Mouse (Mus musculus) heart, embryonic 10.5 days (tissue): ENCODE results near the gene Cd36. TPM values are rescaled to one million over a fixed set of nuclear protein-coding genes. Genes with fewer than 3 reads are reported as not detected.
"Not testable (repeated sequence)": the region's sequence is repeated elsewhere in the genome, so short reads cannot be mapped to it uniquely, and the experiment has no call there.

Experiments used
- DNase-seq: peaks from one replicate; pipeline ENCODE4 v3.0.0-alpha.2; 2017; ENCODE audit warnings: low spot score
- H3K27ac ChIP-seq: fragments of 300-500 bp; sonication (generic); 2 replicates; pipeline ENCODE4 v1.5.1; 2016; ENCODE audit warnings: mild to moderate bottlenecking
- H3K27me3 ChIP-seq: fragments of 300-500 bp; sonication (generic); 2 replicates; pipeline ENCODE4 v1.6.1; 2016; ENCODE audit warnings: mild to moderate bottlenecking; ENCODE audit not compliant: poor library complexity, insufficient read depth, severe bottlenecking
- H3K36me3 ChIP-seq: fragments of 300-500 bp; sonication (generic); 2 replicates; pipeline ENCODE4 v1.6.1; 2016; ENCODE audit warnings: mild to moderate bottlenecking, moderate library complexity
- H3K4me1 ChIP-seq: fragments of 300-500 bp; sonication (generic); 2 replicates; pipeline ENCODE4 v1.6.1; 2016; ENCODE audit warnings: mild to moderate bottlenecking
- H3K4me3 ChIP-seq: fragments of 300-500 bp; sonication (generic); 2 replicates; pipeline ENCODE4 v1.5.1; 2016; ENCODE audit warnings: mild to moderate bottlenecking, moderate library complexity
- H3K9me3 ChIP-seq: fragments of 300-500 bp; sonication (generic); 2 replicates; pipeline ENCODE4 v1.6.1; 2016; ENCODE audit warnings: mild to moderate bottlenecking, moderate library complexity
- WGBS: fragments of 180-500 bp; shearing (Covaris S2); methylation state at CpG from one replicate; pipeline ENCODE4 v1.1.7; 2016; 5-methylcytosine and 5-hydroxymethylcytosine counted together
- polyA plus RNA-seq: library from polyadenylated mRNA; unstranded; fragments of >200 nt; fragmentation: Nextera tagmentation; extraction: Ambion mirVana; gene quantifications from 2 replicates; pipeline ENCODE4 v1.2.1, GENCODE M21; 2016

Cd36 gene
- 19.3 and 33.8 TPM in 2 replicates for polyA plus RNA-seq

DNA sequence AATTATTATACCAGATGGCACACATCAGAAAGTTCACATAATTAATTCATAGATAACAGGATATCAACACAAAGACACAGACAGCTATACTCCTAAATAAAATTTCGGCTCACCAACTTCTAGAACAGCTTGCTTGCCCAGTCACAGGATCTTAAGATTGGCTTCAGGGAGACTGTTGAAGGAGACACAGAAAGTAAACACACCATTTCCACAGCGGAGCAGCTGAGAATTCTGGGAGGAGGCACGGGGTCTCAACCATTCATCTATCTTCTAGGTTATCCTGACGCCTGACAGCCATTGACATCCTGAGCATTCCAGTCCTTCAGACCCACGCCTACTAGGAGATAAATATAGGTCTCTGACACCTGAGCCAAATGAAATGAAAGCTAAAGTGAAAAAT is at the start of gene Cd36:
Gene Cd36, minus strand, starts transcription at position 204 of the 400 bp plus-strand sequence.
- DNase-seq, result no peak
- Histone ChIP-seq H3K36me3 (no peaks in the 10 kb centered on the region), H3K4me1 (peaks cover 12% of the 10 kb centered on the region; the same call in 1 of the 2 replicates), H3K27me3 (no peaks in the 10 kb centered on the region), H3K27ac (peak within 1 kb of the TSS; percentile 64), H3K4me3 (peak within 1 kb of the TSS; percentile 45), H3K9me3 (no peaks in the 10 kb centered on the region)
- 15% methylated on average over 5 of the region's 5 CpGs for WGBS

DNA sequence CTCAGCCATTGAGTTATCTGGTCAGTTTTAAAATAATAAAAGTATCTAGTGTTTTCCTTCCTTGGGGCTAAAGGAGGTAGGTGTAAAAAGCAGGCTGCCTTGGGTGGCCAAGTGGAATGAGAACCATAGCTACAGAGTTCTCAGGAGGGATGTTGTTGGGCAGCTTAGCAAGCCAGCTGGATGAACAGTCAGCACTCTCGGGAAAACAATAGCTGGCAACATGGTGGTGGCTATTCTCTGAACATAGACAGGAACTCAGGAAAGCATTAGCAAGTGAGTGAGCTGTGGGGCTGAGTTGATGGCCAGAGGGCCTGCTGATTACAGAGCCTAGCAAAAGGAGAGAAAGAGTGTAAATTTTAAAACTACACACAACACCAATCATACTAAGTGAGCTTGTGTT is 45.9 kb upstream of the Cd36 start:
- Histone ChIP-seq H3K4me3 (no peak overlapping the region), H3K36me3 (no peaks in the 10 kb centered on the region), H3K9me3 (no peaks in the 10 kb centered on the region), H3K27ac (no peak overlapping the region), H3K27me3 (no peaks in the 10 kb centered on the region), H3K4me1 (no peaks in the 10 kb centered on the region)
- 79% methylated on average over 1 of the region's 1 CpGs for WGBS
- DNase-seq, result no peak

DNA sequence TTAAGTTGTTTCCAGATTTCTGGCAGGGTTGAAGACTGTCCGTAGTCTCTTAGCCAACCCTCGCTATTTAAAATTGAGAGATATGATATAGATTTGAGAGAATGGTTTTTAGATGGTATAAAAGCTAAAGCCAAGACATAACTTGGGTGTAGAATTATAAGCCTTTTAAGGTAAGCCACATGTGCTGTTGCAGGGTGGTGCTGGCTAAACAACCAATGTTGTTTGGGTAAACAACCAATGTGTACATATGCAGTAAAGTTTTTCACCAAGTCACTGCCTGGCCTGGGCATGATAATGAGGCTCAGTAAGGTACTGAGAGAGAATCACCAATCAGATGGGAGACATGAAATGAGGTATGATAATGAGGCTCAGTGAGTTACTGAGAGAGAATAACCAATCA is 43.0 kb upstream of the Cd36 start:
- not testable (repeated sequence) for H3K9me3 ChIP-seq, DNase-seq, H3K27ac ChIP-seq, H3K4me1 ChIP-seq, H3K4me3 ChIP-seq, H3K27me3 ChIP-seq, H3K36me3 ChIP-seq
- 94% methylated on average over 2 of the region's 2 CpGs for WGBS

DNA sequence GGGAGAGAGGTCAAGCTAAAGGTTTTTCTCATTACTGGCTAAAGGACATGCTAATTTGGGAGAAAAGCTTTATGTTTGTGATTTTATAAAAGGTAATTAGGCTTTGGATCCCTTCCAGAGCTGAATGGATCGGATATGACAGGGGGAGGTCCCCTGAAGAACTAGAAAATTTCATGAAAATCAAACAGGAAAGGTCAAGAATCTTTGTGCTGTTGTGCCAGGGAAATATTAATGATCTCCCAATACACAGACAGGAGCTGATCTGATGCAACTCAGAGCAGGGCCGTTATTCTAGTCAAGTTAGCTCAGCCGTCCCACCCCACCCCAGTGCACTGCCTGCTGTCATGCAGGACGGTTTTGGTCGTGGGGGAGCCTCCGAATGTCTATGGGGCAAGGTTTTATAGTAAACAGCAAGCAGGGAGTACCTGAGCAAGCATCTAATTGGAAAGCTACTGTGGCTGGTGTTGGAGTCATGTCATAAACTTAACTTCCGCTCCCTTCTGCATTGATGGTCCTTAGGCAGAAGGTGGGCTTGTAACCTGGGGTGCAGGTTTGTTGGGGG is 40.5 kb upstream of the Cd36 start:
- Histone ChIP-seq H3K4me3 (no peak overlapping the region), H3K36me3 (no peaks in the 10 kb centered on the region), H3K9me3 (no peaks in the 10 kb centered on the region), H3K4me1 (no peaks in the 10 kb centered on the region), H3K27me3 (no peaks in the 10 kb centered on the region), H3K27ac (no peak overlapping the region)
- 78% methylated on average over 7 of the region's 7 CpGs for WGBS
- no peak for DNase-seq

DNA sequence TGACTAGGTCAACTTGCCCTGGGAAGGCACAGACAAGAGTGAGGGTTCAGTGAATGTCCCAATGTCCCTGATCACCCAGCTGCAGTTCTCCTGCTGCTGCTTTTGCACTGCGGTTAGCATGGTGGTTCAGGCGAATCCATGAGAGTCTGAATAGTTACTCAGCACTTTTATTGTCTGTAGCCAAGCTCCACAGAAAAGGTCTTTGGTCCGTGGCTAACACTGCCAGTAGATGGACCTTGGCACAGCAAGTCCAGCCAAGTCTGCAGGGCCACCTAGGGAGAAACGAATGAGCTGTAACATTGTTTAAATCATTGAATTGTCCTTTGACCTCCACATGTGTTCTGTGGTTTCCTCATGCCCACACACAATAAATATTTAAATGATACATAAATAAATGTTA is 39.9 kb upstream of the Cd36 start:
- no peak overlapping the region for H3K27ac ChIP-seq
- H3K4me3 ChIP-seq, result no peak overlapping the region
- WGBS, result 65% methylated on average over 4 of the region's 4 CpGs
- H3K27me3 ChIP-seq, result no peaks in the 10 kb centered on the region
- no peak for DNase-seq
- no peaks in the 10 kb centered on the region for H3K4me1 ChIP-seq
- H3K9me3 ChIP-seq, result no peaks in the 10 kb centered on the region
- no peaks in the 10 kb centered on the region for H3K36me3 ChIP-seq

DNA sequence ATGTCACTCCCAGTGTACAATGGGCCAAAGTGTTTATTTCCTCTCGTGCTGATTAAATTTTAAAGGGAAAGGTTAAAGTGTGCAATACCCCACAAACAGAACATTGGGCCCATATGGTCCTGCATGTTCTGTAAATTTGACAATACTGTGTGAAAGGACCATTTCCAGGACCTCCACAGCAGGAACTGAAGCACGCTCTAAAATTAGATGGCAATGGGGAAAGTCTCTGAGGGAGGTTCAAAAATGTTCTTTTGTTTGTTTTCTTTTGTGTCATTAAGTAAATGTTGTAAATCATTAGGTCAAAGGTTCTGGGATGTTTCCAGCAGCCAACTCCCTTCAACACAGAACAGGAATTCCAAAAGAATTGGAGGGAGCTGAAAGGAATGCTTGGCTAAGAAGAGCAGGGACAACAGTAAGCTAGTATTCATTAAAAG is 35.5 kb upstream of the Cd36 start:
- Histone ChIP-seq H3K9me3 (no peaks in the 10 kb centered on the region), H3K4me3 (no peak overlapping the region), H3K27me3 (no peaks in the 10 kb centered on the region), H3K4me1 (0 out of 2 replicates have a peak, but pooled peaks cover under 1% of the 10 kb centered on the region), H3K27ac (no peak overlapping the region), H3K36me3 (no peaks in the 10 kb centered on the region)
- 47% methylated on average over 2 of the region's 2 CpGs for WGBS
- DNase-seq, result no peak

DNA sequence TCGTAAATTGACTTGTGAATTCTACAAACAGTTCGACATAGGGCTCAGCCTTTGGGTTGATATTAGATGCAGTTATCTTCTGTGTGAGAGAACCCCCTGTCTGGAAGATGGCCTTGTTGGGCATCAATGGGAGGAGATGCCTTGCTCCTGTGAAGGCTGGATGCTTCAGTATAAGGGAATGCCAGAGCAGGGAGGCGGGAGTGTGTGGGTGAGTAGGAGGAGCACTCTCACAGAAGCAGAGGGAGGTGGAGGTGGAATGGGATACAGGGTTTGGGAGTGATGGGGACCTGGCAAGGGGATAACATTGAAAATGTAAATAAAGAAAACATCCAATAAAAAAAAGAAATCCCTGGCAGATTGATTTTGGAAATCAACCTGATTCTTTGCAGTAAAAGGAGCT is 35.0 kb upstream of the Cd36 start:
- H3K27ac ChIP-seq, result no peak overlapping the region
- WGBS, result 85% methylated on average over 3 of the region's 3 CpGs
- H3K36me3 ChIP-seq, result no peaks in the 10 kb centered on the region
- H3K27me3 ChIP-seq, result no peaks in the 10 kb centered on the region
- no peak for DNase-seq
- 0 out of 2 replicates have a peak, but pooled peaks cover 2% of the 10 kb centered on the region for H3K4me1 ChIP-seq
- no peaks in the 10 kb centered on the region for H3K9me3 ChIP-seq
- H3K4me3 ChIP-seq, result no peak overlapping the region

DNA sequence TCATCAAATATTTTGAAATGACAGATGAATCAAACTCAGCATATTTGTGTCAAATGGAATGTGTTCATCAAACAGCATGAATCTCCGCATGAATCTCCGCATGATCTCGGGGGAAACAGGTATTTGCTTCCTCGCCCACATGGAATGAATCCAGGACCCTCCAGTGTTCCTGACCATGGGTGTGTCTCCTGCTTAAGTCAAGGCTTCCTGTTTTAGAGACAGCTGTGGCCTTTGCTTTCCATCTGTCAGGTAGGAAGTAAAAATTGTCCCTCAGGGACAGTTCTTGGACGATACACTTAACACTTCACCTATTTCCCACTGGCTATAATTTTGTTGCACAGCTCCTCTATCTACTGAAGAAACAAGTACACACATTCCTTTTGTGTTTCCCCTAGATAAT is 30.4 kb upstream of the Cd36 start:
- no peaks in the 10 kb centered on the region for H3K36me3 ChIP-seq
- H3K4me3 ChIP-seq, result no peak overlapping the region
- DNase-seq, result no peak
- H3K4me1 ChIP-seq, result 0 out of 2 replicates have a peak, but pooled peaks cover 2% of the 10 kb centered on the region
- H3K27me3 ChIP-seq, result no peaks in the 10 kb centered on the region
- no peak overlapping the region for H3K27ac ChIP-seq
- H3K9me3 ChIP-seq, result no peaks in the 10 kb centered on the region
- 75% methylated on average over 5 of the region's 5 CpGs for WGBS

DNA sequence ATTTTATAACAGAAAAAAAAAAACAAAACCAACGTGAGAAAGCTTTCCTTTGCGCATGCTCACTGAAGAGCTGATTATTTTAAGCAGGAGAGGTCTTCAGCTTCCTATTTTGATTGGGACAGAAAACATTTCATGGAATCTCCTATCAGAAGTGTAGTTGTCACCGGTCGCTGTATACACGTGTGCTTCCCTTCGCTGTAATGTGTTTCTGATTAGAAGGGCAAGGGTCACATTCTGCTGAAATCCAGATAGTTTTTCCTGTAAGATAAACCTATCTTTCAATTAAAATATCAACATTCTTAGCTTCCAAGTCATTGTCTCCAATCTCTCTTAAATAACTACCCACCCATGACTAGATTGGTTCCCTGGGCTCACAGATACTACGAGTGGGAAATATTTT is 16.2 kb upstream of the Cd36 start:
- Histone ChIP-seq H3K27ac (no peak overlapping the region), H3K4me1 (peaks cover 2% of the 10 kb centered on the region; the same call in 1 of the 2 replicates), H3K4me3 (no peak overlapping the region), H3K36me3 (no peaks in the 10 kb centered on the region), H3K27me3 (no peaks in the 10 kb centered on the region), H3K9me3 (no peaks in the 10 kb centered on the region)
- DNase-seq, result no peak
- WGBS, result 22% methylated on average over 7 of the region's 7 CpGs

DNA sequence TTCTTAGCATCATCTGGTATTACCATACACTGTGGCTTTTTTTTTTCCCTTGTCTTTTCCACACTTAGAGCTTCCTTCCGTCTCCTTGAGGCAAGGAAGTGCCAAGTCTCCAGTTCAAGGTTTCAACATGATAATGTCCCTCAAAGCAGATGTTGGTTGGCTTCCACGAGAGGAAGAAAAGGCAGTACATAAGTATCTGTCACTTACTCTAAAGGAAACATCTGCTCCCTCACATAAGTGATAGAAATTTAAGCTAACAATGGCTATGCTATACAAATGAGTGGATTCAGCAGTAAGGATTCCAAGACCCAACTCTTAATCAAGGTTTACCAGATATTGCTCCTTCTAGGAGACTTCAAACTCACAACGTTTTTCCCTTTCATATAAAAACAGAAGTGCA is 10.3 kb upstream of the Cd36 start:
- Histone ChIP-seq H3K9me3 (no peaks in the 10 kb centered on the region), H3K4me1 (peaks cover 2% of the 10 kb centered on the region; the same call in 1 of the 2 replicates), H3K4me3 (no peak overlapping the region), H3K36me3 (no peaks in the 10 kb centered on the region), H3K27me3 (no peaks in the 10 kb centered on the region), H3K27ac (no peak overlapping the region)
- no peak for DNase-seq
- WGBS, result 48% methylated on average over 3 of the region's 3 CpGs

DNA sequence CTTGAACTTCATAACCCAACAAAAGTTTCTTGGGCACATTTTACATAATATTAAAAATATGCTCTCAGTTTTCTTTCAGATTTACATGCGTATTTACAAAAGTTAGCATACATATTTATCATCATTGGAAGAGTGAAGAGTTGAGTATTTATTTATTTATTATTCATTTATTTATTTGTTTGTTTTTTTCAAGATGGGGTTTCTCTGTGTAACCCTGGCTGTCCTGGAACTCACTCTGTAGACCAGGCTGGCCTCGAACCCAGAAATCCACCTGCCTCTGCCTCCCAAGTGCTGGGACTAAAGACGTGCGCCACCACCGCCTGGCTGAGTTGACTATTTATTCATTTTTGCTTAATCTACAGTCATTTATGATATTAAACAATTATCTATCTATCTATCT is 9.0 kb upstream of the Cd36 start:
- H3K4me1 ChIP-seq, H3K27me3 ChIP-seq, H3K4me3 ChIP-seq, H3K9me3 ChIP-seq, H3K36me3 ChIP-seq, H3K27ac ChIP-seq, DNase-seq: not testable (repeated sequence)
- 90% methylated on average over 5 of the region's 5 CpGs for WGBS

DNA sequence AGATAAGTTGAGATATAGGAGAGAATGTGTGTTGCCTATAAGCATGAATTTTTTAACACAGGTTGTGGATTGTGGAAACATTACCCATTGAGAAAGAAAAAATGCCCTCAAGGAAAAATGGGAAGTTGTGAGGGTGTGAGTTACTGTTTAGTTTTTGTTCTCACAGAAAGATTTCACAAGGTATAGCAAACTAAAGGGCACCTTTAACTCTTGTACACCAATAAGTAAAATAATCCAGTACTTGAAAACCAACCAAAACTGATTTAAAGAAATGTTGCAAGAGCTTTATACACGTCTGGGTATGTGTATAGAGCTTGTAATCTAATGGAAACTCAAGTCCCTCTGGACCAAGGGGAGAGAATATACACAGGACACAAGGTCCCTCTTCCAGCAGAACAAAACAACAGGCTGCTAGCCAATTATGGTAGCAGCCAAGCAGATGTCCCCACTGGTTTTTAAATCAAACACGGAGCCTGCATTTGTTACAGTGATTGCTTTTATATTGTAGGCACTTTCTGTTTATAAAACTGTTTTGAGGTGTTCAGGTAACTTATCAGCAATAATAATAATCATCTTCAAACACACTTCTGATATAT is 5.1 kb upstream of the Cd36 start:
- no peak for DNase-seq
- Histone ChIP-seq H3K36me3 (no peaks in the 10 kb centered on the region), H3K27ac (no peak overlapping the region), H3K4me3 (no peak overlapping the region), H3K27me3 (no peaks in the 10 kb centered on the region), H3K4me1 (peaks cover 4% of the 10 kb centered on the region; the same call in 1 of the 2 replicates), H3K9me3 (no peaks in the 10 kb centered on the region)
- WGBS, result 61% methylated on average over 2 of the region's 2 CpGs

DNA sequence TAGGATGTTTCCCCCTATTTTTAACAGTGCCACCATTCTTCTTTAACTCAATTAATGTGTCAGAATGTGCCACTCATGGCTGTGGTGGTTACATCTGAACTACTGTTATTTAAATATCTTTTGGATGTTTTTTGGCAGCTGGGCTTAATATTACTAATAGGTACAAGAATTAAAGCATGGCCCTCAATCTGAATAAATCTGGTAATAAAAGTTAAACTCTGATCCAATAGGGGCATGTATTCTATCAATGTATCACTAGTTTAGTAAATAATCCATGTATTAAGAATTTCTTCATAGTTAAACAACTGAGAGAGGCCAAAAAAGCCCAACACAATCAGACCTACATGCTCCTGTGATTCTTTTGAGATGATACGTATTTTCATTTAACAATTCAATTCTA is 690 bp upstream of the Cd36 start:
- no peaks in the 10 kb centered on the region for H3K36me3 ChIP-seq
- H3K4me1 ChIP-seq, result peaks cover 12% of the 10 kb centered on the region; the same call in 1 of the 2 replicates
- WGBS, result 91% methylated on average over 1 of the region's 1 CpGs
- H3K9me3 ChIP-seq, result no peaks in the 10 kb centered on the region
- H3K27me3 ChIP-seq, result no peaks in the 10 kb centered on the region
- no peak for DNase-seq
- no peak overlapping the region for H3K4me3 ChIP-seq
- H3K27ac ChIP-seq, result peak overlapping the region; percentile 64; the same call in 1 of the 2 replicates

DNA sequence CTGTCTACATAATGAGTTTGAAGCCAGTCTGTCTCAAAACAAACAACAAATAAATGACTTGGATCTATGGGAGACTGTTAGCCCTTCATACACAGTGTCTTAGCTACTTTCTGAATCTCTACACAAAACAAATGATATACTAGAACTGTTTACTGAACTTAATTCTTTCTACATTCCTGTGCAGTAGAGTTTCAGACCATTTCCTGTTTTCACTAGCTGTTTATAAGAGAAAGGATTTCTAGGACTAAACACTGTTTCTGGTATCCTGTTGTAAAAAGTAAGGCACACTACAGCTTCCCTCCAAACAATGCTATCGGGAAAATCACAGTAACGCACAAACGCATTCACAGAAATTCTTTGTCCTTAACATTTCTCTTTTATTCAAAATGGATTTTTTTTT is 2.2 kb downstream of the Cd36 start:
- no peaks in the 10 kb centered on the region for H3K27me3 ChIP-seq
- H3K9me3 ChIP-seq, result no peaks in the 10 kb centered on the region
- no peak overlapping the region for H3K4me3 ChIP-seq
- H3K27ac ChIP-seq, result no peak overlapping the region
- H3K36me3 ChIP-seq, result no peaks in the 10 kb centered on the region
- DNase-seq, result no peak
- peaks cover 12% of the 10 kb centered on the region; the same call in 1 of the 2 replicates for H3K4me1 ChIP-seq
- 88% methylated on average over 3 of the region's 3 CpGs for WGBS
